Mouse (Mus musculus) layer of hippocampus, postnatal 14 days (tissue): ENCODE measurements at regions not wholly inside any gene's neighbourhood (a gene's known extent, or its start where the extent isn't known, plus 50 kb on each side); places are given as distances from the start of the nearest gene placed in this dataset.

ENCODE experiments used
- DNase-seq, 2 experiments: peaks; one replicate each; pipeline ENCODE4 v3.0.0; 2021 to 2022; ENCODE audit warnings: low spot score in 2 of 2, mixed read lengths in 1 of 2

DNA sequence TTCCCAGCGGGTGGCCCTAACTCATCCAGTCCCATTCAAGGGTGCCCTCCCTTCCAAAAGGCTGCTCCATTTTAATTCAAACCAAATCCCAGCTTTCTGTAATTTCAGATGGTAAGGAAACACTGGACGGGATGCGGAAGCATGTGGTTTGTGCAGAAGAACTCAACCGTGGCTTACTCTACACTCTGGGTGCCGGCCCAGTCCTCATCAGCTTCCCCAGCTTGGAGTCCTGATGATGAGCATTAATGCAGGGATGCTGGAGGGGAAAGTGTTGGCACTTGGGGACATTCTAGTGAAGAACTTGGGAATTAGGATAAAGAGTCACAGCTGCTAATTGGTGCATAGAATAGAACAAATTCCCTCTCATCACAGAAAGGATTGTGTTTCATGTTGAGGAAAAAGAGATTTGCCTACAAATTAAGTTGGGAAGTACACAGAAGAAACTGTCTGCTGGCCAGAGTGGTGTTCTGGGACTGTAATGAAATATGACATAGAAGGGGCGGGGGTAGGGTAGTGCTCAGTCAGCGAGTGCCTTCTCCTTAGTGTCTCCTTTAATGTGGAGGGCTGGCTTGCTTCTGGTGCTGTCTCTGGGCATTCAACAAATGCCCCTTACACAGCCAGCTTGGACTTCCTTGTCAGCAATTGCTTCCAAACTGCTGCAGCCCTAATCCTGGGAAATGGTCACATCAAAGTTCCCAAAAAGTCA is 285.0 kb upstream of the Bmper start:
- peak; percentile 17 to 37 for DNase-seq

DNA sequence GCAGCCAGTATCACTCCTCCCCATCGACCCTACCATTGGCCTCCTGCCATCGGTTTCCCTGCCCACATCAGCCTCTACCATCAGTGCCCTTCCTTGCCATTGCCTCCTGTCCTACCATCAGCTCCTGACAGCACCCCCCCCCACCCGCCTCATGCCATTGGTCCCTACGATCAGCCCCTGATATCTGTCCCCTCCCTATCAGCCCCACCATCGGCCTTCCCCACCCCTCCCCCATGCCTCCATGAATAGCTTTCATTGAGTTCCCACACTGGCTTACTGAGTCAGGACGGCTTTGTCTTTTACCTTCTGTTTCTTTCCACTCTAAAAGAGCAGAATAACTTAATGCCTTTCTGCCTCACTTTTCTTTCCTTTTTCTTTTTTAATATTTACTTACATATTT is 277.9 kb upstream of the Bmper start:
- DNase-seq: no peak

DNA sequence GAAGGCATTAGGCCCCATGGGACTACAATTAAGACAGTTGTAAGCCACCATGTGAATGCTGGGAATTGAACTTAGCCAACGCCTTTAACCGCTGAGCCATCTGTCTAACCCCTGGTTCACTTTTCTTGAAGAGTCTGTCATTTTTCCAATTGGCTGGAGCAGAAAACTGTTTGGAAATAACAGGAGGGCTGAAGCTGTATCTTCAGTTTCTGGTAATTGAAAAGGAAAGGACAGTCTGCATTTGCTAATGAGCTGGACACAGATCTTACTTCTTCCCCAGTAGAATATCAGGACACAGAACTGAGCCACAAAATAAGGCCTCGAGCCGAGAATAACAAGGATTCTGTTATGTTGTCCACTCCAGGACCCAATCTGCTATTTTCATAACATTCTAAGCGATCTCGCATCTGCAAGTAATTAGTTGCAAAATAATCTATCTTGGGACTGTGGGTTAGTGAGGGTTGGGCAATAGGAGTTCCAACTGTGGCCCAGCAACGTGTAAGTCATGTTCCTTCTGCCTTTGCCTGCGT is 277.4 kb upstream of the Bmper start:
- DNase-seq: peak in 1 of 2 experiments; percentile 7

DNA sequence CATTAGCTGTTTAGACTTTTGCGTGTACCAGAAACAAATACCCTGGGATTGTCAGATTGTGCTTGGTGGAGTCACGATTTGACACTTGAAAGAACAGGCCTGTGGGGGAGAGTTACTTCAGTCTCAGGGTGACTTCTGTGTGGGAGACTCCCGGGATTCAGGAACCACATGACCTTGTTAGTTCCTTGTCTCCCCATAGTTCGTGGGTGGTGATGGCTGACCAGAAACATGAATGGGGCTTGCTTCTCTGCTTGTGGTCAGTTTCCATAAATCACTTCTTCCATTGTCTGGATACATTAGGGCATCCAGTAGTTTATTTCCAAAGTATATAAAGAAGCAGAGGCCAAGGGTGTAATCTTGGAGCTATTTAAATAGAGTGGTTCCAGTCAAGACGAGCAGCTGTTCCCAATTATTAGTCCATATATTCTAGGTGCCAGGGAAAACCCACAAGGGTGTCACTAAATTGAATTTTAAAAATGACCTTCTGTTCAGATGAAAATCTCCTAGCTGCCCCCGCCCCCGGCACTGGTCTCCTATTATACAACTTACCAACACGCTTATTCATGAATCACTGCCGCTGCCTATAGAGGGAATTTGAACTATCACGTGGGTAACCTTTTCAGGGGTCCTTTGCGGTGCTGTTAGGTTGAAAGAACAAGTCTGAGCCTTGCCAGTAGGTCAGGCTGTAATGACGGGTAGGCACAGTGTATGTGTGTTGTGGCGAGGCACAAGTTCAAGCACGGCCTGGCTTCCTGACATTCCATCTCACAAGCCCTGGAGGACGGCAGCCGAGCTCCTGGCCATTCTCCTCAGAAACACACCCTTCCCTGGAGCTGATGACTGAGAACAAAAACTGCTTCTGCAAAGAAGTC is 270.1 kb upstream of the Bmper start:
- DNase-seq: no peak

DNA sequence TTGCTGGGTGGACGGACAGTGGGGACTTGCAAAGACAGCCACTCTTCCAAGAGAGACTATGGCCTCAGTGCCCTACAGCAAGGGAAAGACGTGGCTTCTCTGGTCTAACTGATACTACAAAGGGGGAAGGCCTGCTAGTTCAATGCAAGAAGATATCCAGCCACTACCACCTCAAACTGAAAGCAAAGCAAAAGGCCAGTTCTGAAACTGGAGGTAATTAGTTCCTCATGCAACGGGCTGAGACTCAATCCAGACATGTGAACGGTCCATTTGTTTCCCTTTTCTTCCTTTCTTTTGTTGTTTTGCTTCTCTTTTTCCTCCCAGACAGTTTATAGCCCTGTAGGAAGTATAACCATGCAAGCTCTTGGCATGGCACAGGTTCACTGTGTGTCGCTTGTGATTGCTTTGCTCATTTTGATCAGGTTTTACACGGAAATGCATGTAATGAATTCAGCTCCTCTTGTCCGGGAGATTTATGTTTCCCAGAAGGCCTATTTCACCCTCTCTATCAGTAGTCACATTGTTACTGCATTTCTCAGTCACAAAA is 260.5 kb upstream of the Bmper start:
- no peak for DNase-seq

DNA sequence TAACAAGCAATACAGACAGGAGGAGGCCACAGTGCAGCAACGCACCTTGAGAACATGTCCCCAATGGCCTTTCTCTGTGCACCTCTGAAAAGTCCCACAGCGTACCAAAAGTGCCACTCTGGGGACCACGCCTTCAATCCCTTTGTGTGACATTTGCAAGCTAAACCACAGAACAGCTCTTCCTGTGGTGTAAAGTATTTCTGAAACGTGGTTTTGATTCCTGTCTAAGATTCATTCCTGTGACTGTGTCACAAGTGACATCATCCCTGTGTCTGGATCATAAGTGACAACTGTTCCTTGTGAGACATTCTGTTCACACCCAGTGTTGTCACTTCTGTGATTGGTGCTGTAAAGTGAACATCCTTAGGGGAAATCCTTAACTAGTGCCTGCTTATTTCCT is 251.6 kb upstream of the Bmper start:
- no peak for DNase-seq

DNA sequence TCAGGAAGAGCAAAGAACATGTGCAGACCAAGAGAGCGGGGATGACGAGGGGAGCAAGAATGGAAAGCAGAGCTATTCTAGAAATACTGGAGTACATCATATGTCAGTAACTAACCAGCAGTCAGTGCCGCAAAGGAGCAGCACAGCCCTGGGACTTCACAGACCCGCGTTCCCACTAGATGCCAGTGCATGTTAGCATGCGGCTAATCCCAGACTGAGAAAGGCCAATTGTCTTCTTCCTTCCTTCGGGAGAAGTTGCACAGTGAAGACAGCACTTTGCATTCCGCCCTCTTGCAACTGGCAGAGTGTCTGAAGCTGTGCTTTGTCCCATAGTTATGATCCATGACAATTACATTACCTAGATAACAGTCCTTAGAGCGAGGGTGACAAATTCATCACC is 246.1 kb upstream of the Bmper start:
- DNase-seq: no peak

DNA sequence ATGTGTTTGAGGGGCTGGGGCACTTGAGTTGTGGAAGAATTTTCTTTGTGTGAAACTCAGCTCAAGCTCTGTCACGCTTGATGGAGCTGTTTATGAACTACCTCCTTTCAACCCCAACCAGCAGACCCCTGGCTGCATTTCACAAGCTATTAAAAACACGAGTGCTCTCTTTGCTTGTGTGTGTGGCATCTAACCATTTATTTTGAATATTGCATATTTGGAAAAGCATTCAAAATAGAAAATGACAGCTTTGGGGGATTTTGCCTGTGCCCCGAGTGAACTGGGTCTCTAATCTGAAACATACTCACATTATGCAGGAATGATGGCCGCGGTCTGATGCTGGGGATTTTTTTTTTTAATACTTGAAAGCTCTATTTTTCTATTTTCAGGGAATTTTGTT is 243.2 kb upstream of the Bmper start:
- DNase-seq: no peak

DNA sequence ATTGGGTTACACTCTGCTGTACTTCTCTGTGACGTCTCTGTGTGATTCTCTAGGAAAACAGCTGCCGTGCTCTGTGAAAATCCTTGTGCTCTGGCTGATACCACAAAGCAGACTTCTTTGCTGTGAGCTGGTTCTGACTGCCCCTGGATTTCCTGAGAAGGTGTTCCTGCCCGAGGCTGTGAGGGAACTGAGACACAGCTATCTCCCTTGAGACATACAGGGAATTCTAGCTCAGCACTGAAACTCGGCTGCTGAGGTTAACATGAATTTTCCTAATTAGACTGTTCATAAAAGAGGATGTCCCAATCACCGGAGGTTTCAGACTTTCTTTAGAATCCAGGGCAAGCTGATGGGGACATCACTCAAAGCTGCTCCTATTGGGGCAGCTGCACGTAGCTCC is 233.4 kb upstream of the Bmper start:
- no peak for DNase-seq

DNA sequence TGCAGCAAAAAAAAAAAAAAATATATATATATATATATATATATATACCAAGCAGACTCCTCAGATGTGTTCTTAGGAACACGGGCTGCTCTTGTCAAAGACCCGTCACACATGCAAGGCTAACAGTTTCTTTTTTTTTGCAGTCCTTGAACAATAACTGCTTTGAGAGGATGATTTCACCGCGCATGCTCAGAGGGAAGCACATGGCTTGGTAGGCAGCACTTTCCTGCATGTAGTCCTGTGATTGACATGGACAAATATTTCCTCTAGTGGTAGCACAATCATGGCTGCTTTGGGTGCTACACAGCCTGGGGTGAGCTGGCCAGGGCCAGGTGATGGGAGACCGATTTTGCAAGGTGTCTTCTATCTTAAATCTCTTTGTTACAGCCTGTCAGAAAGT is 229.3 kb upstream of the Bmper start:
- no peak for DNase-seq

DNA sequence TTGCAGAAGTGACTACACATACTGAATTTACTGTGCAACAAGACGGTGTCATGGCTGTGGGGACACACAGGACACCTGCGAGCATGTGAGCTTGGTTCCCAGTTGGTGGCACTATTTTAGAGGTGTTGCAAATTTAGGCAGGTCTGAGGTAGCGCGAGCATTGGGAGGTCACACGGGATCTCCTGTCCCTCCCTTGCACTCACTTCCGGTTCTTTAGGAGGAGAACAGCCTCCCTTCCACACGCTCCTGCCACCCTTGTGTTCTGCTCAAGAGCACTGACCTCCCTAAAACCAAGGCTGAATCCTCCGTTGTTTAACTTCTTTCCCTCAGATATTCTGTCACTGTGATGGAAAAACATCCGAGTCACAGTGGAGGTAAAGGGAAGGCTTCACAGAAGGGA is 227.3 kb upstream of the Bmper start:
- no peak for DNase-seq

DNA sequence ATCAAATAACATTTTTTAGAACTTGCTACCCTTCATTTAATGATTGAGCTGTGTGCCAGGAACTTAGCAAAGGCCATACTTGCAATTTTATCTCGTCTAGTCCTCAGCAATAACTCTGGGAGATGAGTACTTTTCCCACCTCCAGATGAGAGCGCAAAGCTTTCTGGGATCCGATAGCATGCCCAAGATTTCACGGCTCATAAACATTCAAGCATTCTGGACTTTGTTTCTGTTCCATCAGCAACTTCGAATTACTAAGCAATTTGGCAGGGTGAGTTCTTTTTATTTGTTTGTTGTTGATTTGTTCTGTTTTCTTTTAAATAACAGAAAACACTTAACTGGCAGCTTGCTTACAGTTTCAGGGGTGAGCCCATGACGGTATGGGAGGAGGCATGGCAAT is 224.6 kb upstream of the Bmper start:
- no peak for DNase-seq

DNA sequence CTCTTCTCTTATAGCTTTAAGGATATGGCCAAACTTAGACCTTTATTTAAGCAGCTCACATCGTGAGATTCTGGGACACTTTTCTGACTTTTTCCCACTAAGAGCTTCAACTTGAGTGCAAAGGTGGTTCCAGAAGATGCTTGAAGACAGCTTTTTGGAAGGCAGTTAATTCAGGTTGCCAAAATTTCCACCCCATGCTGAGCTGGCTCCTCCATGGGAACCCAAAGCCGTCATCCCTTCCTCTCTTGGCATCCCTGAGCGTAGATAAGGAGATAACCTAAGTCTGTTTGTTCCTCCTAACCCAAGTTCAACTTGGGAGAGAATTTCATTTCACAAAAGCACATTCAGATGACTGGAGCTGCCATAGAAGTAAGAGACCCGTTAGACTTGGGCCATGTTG is 223.7 kb upstream of the Bmper start:
- no peak for DNase-seq

DNA sequence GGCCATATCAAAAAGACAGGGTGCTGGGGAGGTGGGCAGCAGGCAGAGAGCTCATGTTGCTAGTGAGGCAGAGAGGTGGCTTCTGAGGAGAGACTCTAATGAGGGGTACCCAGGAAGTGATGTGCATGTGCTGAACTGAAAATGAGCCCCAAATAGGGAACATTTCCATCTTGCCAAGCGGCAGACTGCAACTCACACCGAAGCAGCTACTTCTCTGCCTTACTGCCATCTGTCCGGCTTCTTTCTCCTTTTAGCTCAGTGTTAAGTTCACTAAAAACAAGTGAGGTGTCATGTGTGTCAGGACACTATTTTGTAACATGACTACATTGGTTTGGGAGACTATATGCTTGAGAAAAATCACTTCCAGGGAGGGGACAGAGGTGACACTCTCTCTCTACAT is 222.7 kb upstream of the Bmper start:
- DNase-seq: peak in 1 of 2 experiments; percentile 16

DNA sequence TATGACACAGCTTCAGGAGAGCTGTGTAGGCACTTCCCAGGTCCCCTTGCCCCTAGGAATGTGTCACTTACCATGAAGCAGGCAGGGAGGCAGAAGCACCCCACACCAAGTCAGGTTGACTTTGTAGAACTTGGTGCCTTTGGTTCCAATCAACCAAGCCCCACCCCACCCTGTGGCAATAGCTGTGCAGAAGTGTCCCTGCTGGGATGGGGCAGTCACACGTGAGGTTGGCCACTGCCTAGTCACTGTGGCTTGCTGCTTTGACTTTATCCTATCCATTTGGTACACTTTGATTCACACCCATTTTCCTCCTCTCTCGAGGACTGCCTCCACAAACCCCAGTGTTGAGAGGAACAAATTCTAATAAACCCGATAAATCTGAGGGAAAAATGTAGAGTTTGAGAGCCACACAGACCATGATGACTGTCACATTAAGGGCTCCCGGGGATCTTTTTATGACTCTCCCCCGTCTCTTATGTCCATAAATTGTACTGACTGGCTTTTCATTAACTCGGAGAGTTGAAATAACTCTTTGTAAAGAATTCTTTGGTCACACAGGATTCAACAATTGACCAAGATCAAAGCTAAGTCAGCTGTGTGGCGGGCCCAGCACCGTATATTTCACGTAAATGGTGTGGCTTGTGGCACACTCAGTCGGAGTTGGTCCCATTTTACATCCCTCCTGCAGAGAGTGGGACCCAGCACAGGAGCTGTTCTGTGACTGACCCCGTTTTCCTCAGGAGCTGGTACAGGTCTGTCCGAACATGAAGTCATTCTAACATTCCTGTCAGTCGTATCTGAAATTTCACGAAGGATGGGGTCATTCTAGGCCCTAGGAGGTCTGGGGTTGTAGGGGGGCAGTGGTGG is 219.4 kb upstream of the Bmper start:
- DNase-seq: no peak

DNA sequence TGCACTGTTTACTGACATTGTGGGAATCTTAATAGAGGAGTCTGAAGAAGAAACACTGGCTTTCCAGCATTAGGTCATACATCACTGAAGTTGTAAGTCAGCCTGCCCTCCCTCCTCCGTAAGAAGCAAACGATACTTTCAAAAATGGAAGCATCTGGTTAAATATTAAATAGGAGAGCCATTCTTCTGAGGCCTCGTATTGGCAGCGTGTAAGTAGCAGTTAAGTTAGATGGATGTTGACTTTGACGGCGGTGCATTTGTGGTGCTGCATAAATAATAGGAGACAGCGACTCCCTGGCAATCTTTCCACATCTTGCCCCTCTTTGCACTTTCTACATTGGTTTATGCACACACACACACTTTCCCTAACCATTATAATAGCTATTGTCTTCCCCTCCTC is 217.9 kb upstream of the Bmper start:
- DNase-seq: no peak

DNA sequence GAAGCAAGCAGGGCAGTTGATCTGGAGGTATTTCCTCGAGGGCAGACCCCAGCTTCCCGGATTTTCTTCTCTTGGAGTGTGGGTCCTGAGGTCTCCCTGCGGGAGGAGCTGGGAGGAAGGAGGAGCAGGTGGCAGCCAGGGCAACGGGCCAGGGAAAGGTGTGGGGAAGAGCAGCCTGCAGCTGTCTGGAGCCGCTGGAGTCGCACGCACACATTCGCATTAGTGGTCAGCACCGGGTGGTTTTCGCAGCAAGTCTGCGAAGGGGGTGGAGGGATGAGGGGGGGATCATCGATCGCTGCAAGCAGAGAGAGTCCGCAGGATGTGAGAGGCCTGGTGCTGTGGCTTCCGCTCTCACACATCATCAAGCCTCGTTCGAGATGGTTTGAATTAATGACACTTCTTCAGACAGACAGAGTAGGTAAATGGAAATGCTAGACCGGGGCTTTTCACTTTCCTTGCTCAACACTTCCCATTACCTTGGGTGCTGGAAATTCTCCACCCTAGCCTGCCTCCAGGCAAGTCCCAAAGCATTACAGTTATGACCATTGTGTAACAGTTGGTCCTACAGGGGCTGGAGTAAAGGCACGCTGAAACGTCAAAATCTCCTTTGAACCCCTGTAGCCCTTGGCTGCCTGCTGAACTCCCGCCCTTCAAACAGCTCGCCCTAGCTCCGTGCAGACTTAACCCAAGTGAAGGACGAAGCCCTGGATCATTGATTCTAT is 213.3 kb upstream of the Bmper start:
- no peak for DNase-seq

DNA sequence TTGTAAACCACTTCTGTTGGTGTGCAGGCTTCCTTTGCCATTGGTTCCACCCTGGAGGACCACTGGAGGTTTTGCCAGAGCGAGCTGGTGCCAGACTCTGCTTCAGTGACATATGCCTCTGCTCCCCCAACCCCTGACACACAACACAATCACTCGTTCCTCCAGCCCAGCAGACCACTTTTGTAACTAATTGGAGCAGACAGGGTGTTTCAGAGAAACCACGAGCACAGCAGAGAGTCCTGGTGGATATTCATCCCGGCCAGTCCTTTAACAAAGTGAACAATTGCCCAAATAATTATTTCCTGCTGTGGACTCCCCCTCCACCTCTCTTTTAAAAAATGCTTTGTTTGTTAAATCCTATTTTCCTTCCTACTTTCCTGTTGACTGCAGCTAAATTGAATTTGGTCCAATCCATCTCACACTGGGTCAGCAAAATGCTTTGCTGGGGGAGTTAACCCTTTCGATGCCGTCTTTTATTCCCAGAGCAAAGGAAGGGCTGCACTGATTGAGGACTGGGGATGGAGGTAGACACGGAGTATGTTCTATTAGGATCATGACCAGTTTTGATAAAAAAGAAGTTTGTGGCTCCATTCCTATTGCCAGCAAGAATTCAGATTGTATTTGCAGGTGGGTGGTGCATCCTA is 211.4 kb upstream of the Bmper start:
- DNase-seq: no peak

DNA sequence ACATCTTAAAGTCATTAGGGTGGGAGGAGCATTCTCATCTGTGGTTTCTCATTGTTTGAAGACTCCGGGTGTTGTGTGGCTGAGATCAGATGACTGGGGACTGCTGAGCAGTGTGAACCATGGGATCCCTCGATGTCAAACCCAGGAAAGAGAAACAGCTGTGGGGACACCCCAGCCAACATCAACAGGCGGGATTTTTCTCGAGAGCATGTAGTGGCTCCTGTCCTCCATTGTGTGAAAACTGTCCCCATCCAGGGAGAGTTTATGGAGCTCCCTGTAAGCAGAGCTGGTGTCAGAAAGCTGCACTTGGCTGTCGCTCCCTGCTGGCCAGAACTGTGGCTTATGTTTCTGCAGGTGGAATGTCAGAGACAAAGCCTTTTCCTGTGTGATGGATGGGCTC is 210.7 kb upstream of the Bmper start:
- DNase-seq: no peak

DNA sequence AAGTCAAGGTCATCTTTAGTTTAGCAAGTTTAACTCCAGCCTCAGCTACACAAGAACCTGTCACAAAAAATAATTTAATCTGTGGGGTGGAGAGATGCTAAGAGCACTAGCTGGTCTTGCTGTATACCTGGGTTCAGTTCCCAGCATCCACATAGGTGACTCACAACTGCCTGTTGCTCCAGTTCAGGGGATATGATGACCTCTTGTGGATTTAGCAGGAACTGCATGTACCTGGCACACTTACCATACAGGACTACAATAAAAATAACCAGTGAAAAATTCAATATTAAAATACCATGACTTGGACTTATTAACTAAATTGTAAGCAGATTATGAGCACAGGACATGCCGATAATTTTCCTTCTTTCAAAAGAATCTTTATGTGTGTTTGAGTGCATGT is 206.1 kb upstream of the Bmper start:
- no peak for DNase-seq
